In genomic region chr4:57451896-57452295, GRCm38 (mm10) we compare ENCODE assay signal across 10 mouse cellular contexts. TPM values are rescaled to one million over a fixed set of nuclear protein-coding genes. Genes with fewer than 3 reads are reported as not detected.
A peak's percentile ranks its signal among the peaks of the same experiment; 100 is the strongest.
DNase-seq lines count a peak whose midpoint lies in the region; ATAC-seq and TF ChIP-seq lines count a peak whose summit lies in the region.
"Had no signal": no experiment of that assay in that cellular context is flagged by ENCODE, and none has a peak within 500 bp of the region (broad histone marks: within the 10 kb centered on the region; RNA-seq: fewer than 3 reads in every experiment).

No protein-coding gene starts in this region.

- no peak overlapping the region for H3K27ac ChIP-seq in intestine, embryonic 14.5 days (ENCODE audit: low read depth)
- H3K27ac ChIP-seq in intestine, embryonic 15.5 days = no peak overlapping the region
- H3K27ac ChIP-seq in embryonic facial prominence, embryonic 14.5 days (replicated peaks; ENCODE audit: low read depth, low read length) = no peak overlapping the region
- no peak overlapping the region for H3K27ac ChIP-seq in midbrain, embryonic 13.5 days
- H3K27ac ChIP-seq: embryonic facial prominence, embryonic 12.5 days had no signal

- TF ChIP-seq CTCF in C2C12 (IDR thresholded peaks at IDR 0.05; ENCODE audit: control insufficient read depth, insufficient read depth, insufficient read length) = peak; percentile 3

- no peak overlapping the region for H3ac ChIP-seq in C2C12 (ENCODE audit: control insufficient read depth, insufficient read length, low read depth)

- no peaks in the 10 kb centered on the region for H3K79me2 ChIP-seq in C2C12 (ENCODE audit: control insufficient read depth, insufficient read depth)

- WGBS in intestine, embryonic 14.5 days = 30% methylated on average over 3 of the region's 3 CpGs
- 25% methylated on average over 3 of the region's 3 CpGs for WGBS in intestine, embryonic 15.5 days
- 36% methylated on average over 3 of the region's 3 CpGs for WGBS in embryonic facial prominence, embryonic 14.5 days
- 33% methylated on average over 3 of the region's 3 CpGs for whole genome bisulfite sequencing in midbrain, embryonic 13.5 days

- ATAC-seq in intestine, embryonic 14.5 days (replicated peaks; ENCODE audit: low FRiP score, low TSS enrichment, low read depth) = no peak
- ATAC-seq in intestine, embryonic 15.5 days = no peak
- peak; percentile 63; the same call in 1 of the 2 replicates for ATAC-seq in embryonic facial prominence, embryonic 14.5 days (ENCODE audit: low read depth)
- ATAC-seq in midbrain, embryonic 13.5 days = 0 out of 2 replicates have a peak, but pooled peaks have one; percentile 40
- no peak for ATAC-seq in megakaryocyte, adult 5-6 weeks (ENCODE audit: poor library complexity, severe bottlenecking)

- no peak overlapping the region for H3K9ac ChIP-seq in intestine, embryonic 14.5 days (ENCODE audit: low read length)
- H3K9ac ChIP-seq in intestine, embryonic 15.5 days = no peak overlapping the region
- H3K9ac ChIP-seq in embryonic facial prominence, embryonic 14.5 days (ENCODE audit: low read depth, low read length) = no peak overlapping the region
- H3K9ac ChIP-seq in midbrain, embryonic 13.5 days (replicated peaks) = no peak overlapping the region
- H3K9ac ChIP-seq: embryonic facial prominence, embryonic 12.5 days had no signal

- H3K79me3 ChIP-seq in C2C12 (ENCODE audit: low read depth) = no peaks in the 10 kb centered on the region

- H3K4me2 ChIP-seq in intestine, embryonic 14.5 days (ENCODE audit: low read length) = no peak overlapping the region
- no peak overlapping the region for H3K4me2 ChIP-seq in intestine, embryonic 15.5 days (replicated peaks)
- H3K4me2 ChIP-seq in embryonic facial prominence, embryonic 14.5 days (ENCODE audit: low read depth, low read length) = no peak overlapping the region
- no peak overlapping the region for H3K4me2 ChIP-seq in midbrain, embryonic 13.5 days (replicated peaks)
- H3K4me2 ChIP-seq: embryonic facial prominence, embryonic 12.5 days had no signal

- H3K9me3 ChIP-seq in intestine, embryonic 14.5 days (ENCODE audit: control insufficient read depth, low read length) = no peaks in the 10 kb centered on the region
- no peaks in the 10 kb centered on the region for H3K9me3 ChIP-seq in intestine, embryonic 15.5 days
- no peaks in the 10 kb centered on the region for H3K9me3 ChIP-seq in embryonic facial prominence, embryonic 14.5 days (ENCODE audit: control insufficient read depth, low read length)
- no peaks in the 10 kb centered on the region for H3K9me3 ChIP-seq in midbrain, embryonic 13.5 days
- H3K9me3 ChIP-seq: embryonic facial prominence, embryonic 12.5 days had no signal

- H3K27me3 ChIP-seq in intestine, embryonic 14.5 days (replicated peaks; ENCODE audit: control insufficient read depth, insufficient read depth, low read length) = no peaks in the 10 kb centered on the region
- no peaks in the 10 kb centered on the region for H3K27me3 ChIP-seq in intestine, embryonic 15.5 days (replicated peaks)
- no peaks in the 10 kb centered on the region for H3K27me3 ChIP-seq in C2C12 (ENCODE audit: control insufficient read depth, insufficient read depth, insufficient read length)
- no peaks in the 10 kb centered on the region for H3K27me3 ChIP-seq in embryonic facial prominence, embryonic 14.5 days (replicated peaks; ENCODE audit: control insufficient read depth, insufficient read depth, low read length)
- no peaks in the 10 kb centered on the region for H3K27me3 ChIP-seq in midbrain, embryonic 13.5 days
- H3K27me3 ChIP-seq: embryonic facial prominence, embryonic 12.5 days had no signal

- no peaks in the 10 kb centered on the region for H3K36me3 ChIP-seq in intestine, embryonic 14.5 days (ENCODE audit: control insufficient read depth, insufficient read depth, low read length)
- H3K36me3 ChIP-seq in intestine, embryonic 15.5 days = no peaks in the 10 kb centered on the region
- H3K36me3 ChIP-seq in C2C12 (ENCODE audit: control insufficient read depth, insufficient read depth) = no peaks in the 10 kb centered on the region
- no peaks in the 10 kb centered on the region for H3K36me3 ChIP-seq in embryonic facial prominence, embryonic 14.5 days (ENCODE audit: control insufficient read depth, insufficient read depth, low read length)
- no peaks in the 10 kb centered on the region for H3K36me3 ChIP-seq in midbrain, embryonic 13.5 days
- H3K36me3 ChIP-seq: embryonic facial prominence, embryonic 12.5 days had no signal

- DNase-seq in intestine, embryonic 14.5 days (ENCODE audit: low spot score) = peak; percentile 69
- DNase-seq in adrenal gland, postnatal 36 days = peak; percentile 54 to 72
- DNase-seq in embryonic facial prominence, embryonic 14.5 days (ENCODE audit: low spot score) = peak; percentile 83
- peak; percentile 31 for DNase-seq in kidney, adult 9 months

- no peak overlapping the region for H3K4me3 ChIP-seq in intestine, embryonic 14.5 days (ENCODE audit: low read depth, low read length)
- no peak overlapping the region for H3K4me3 ChIP-seq in intestine, embryonic 15.5 days (replicated peaks)
- H3K4me3 ChIP-seq in C2C12 (ENCODE audit: insufficient read depth, poor library complexity, severe bottlenecking) = no peak overlapping the region
- H3K4me3 ChIP-seq in embryonic facial prominence, embryonic 14.5 days (ENCODE audit: low read depth, low read length) = no peak overlapping the region
- no peak overlapping the region for H3K4me3 ChIP-seq in midbrain, embryonic 13.5 days (replicated peaks)
- H3K4me3 ChIP-seq: embryonic facial prominence, embryonic 12.5 days; megakaryocyte, embryonic 14.5 days had no signal

- H3K4me1 ChIP-seq in intestine, embryonic 14.5 days (replicated peaks; ENCODE audit: control insufficient read depth, insufficient read depth, low read length) = 0 out of 2 replicates have a peak, but pooled peaks cover 3% of the 10 kb centered on the region
- no peaks in the 10 kb centered on the region for H3K4me1 ChIP-seq in intestine, embryonic 15.5 days (replicated peaks)
- no peaks in the 10 kb centered on the region for H3K4me1 ChIP-seq in embryonic facial prominence, embryonic 14.5 days (ENCODE audit: control insufficient read depth, insufficient read depth, low read length)
- no peaks in the 10 kb centered on the region for H3K4me1 ChIP-seq in midbrain, embryonic 13.5 days (replicated peaks)
- H3K4me1 ChIP-seq: megakaryocyte, embryonic 14.5 days had no signal

TF ChIP-seq in C2C12, 6 proteins besides CTCF, POLR2A, EP300 and RAD21:
- TF ChIP-seq MYOG (IDR thresholded peaks at IDR 0.05; ENCODE audit: control insufficient read depth, extremely low read depth, insufficient read length) = no peak
- TF ChIP-seq MAX (IDR thresholded peaks at IDR 0.05) = no peak
- TF ChIP-seq FOSL1 (IDR thresholded peaks at IDR 0.05; ENCODE audit: insufficient read depth, low read length, poor library complexity, severe bottlenecking) = no peak
- no peak for TF ChIP-seq MYOD1 (IDR thresholded peaks at IDR 0.05; ENCODE audit: control insufficient read depth, insufficient read length, low read depth)
- no peak for TF ChIP-seq CEBPB (IDR thresholded peaks at IDR 0.05; ENCODE audit: low read depth)
- no peak for TF ChIP-seq USF1 (IDR thresholded peaks at IDR 0.05; ENCODE audit: low read depth)

RNA-seq across cellular contexts. Expression of gene Palm2, which starts 17.8 kb away (rescaled TPM):
- 3.8 and 4.3 TPM in 2 replicates for polyA plus RNA-seq in intestine, embryonic 14.5 days (2014; fragmentation: Nextera tagmentation; extraction: Ambion mirVana)
- polyA plus RNA-seq in intestine, embryonic 15.5 days (2015; fragmentation: Nextera tagmentation; extraction: Ambion mirVana) = 3.5 and 3.9 TPM in 2 replicates
- polyA plus RNA-seq in C2C12 (2012; fragmentation: generic; extraction: Trizol) = 6.7 TPM
- total RNA-seq in adrenal gland, postnatal 36 days (2021) = 10 to 100 TPM; 12.7 to 47.5 TPM
- polyA plus RNA-seq in embryonic facial prominence, embryonic 14.5 days (2014; fragmentation: Nextera tagmentation; extraction: Ambion mirVana) = 5.3 and 7.6 TPM in 2 replicates
- 3.6 and 4.2 TPM in 2 replicates for polyA plus RNA-seq in midbrain, embryonic 13.5 days (2015; fragmentation: Nextera tagmentation; extraction: Ambion mirVana)
- not detected in 2 replicates for total RNA-seq in megakaryocyte, adult 5-6 weeks (2015)
- total RNA-seq in megakaryocyte, adult 5-6 weeks (2017) = not detected in 2 replicates

Comparison
In these comparisons a context has a peak if more than half of its experiments do, and no peak if none do; other contexts are left out.
1. ATAC-seq: peak in embryonic facial prominence, embryonic 14.5 days (single experiment) and midbrain, embryonic 13.5 days (single experiment); none in intestine, embryonic 14.5 days (single experiment), intestine, embryonic 15.5 days (single experiment) and megakaryocyte, adult 5-6 weeks (single experiment).
2. DNase-seq: peak in every context shown above with its lines; median percentile 83 in embryonic facial prominence, embryonic 14.5 days; 69 in intestine, embryonic 14.5 days; 63 in adrenal gland, postnatal 36 days; 31 in kidney, adult 9 months.